Mouse (Mus musculus): ENCODE results near the gene Hepacam2. TPM values are rescaled to one million over a fixed set of nuclear protein-coding genes. Genes with fewer than 3 reads are reported as not detected.
"Not testable (repeated sequence)": the region's sequence is repeated elsewhere in the genome, so short reads cannot be mapped to it uniquely, and the experiment has no call there.

Hepacam2 gene
- polyA plus RNA-seq, 1 experiment from 2014 or later = 0.07 TPM

- Histone ChIP-seq H3K27ac (ENCODE audit: low read depth, low read length) (no peak overlapping the region), H3K4me3 (ENCODE audit: low read depth, low read length) (no peak overlapping the region), H3K9me3 (ENCODE audit: control insufficient read depth, low read length) (no peaks in the 10 kb centered on the region), H3K27me3 (replicated peaks; ENCODE audit: control insufficient read depth, insufficient read depth, low read length) (no peaks in the 10 kb centered on the region), H3K36me3 (ENCODE audit: control insufficient read depth, insufficient read depth, low read length) (no peaks in the 10 kb centered on the region), H3K4me2 (no peak overlapping the region), H3K9ac (ENCODE audit: low read depth, low read length) (no peak overlapping the region), H3K4me1 (replicated peaks; ENCODE audit: control insufficient read depth, insufficient read depth, low read length) (no peaks in the 10 kb centered on the region)
- no peak for DNase-seq (ENCODE audit: low spot score)
- no peak for ATAC-seq (replicated peaks; ENCODE audit: low FRiP score)
- WGBS = 56% methylated on average over 5 of the region's 5 CpGs
These were observed 43.7 kb downstream of the Hepacam2 start for GRCm38 (mm10) chr6:3454421-3454820.

- H3K27ac ChIP-seq (ENCODE audit: low read depth, low read length) = no peak overlapping the region
- WGBS = 8% methylated on average over 5 of the region's 5 CpGs
- no peaks in the 10 kb centered on the region for H3K4me1 ChIP-seq (replicated peaks; ENCODE audit: control insufficient read depth, insufficient read depth, low read length)
- no peaks in the 10 kb centered on the region for H3K36me3 ChIP-seq (ENCODE audit: control insufficient read depth, insufficient read depth, low read length)
- no peaks in the 10 kb centered on the region for H3K9me3 ChIP-seq (ENCODE audit: control insufficient read depth, low read length)
- peak; percentile 38 for DNase-seq (ENCODE audit: low spot score)
- no peaks in the 10 kb centered on the region for H3K27me3 ChIP-seq (replicated peaks; ENCODE audit: control insufficient read depth, insufficient read depth, low read length)
- ATAC-seq (replicated peaks; ENCODE audit: low FRiP score) = peak; percentile 79
- no peak overlapping the region for H3K9ac ChIP-seq (ENCODE audit: low read depth, low read length)
- H3K4me3 ChIP-seq (ENCODE audit: low read depth, low read length) = no peak overlapping the region
- no peak overlapping the region for H3K4me2 ChIP-seq
These were observed 50.7 kb downstream of the Hepacam2 start for GRCm38 (mm10) chr6:3447404-3447803.

- Histone ChIP-seq H3K4me2 (no peak overlapping the region), H3K4me3 (ENCODE audit: low read depth, low read length) (no peak overlapping the region), H3K27me3 (replicated peaks; ENCODE audit: control insufficient read depth, insufficient read depth, low read length) (no peaks in the 10 kb centered on the region), H3K4me1 (replicated peaks; ENCODE audit: control insufficient read depth, insufficient read depth, low read length) (no peaks in the 10 kb centered on the region), H3K27ac (ENCODE audit: low read depth, low read length) (no peak overlapping the region), H3K36me3 (ENCODE audit: control insufficient read depth, insufficient read depth, low read length) (no peaks in the 10 kb centered on the region), H3K9ac (ENCODE audit: low read depth, low read length) (no peak overlapping the region), H3K9me3 (ENCODE audit: control insufficient read depth, low read length) (no peaks in the 10 kb centered on the region)
- 17% methylated on average over 1 of the region's 1 CpGs for WGBS
- ATAC-seq (replicated peaks; ENCODE audit: low FRiP score) (no peak), DNase-seq (ENCODE audit: low spot score) (no peak)
These were observed 54.2 kb downstream of the Hepacam2 start for GRCm38 (mm10) chr6:3443905-3444304.

GRCm38 (mm10) chr6:3436087-3436486 lies 62.0 kb downstream of the Hepacam2 start:
- no peak for DNase-seq (ENCODE audit: low spot score)
- H3K9ac ChIP-seq (ENCODE audit: low read depth, low read length) = no peak overlapping the region
- no peaks in the 10 kb centered on the region for H3K4me1 ChIP-seq (replicated peaks; ENCODE audit: control insufficient read depth, insufficient read depth, low read length)

GRCm38 (mm10) chr6:3430976-3431375 lies 67.1 kb downstream of the Hepacam2 start:
- H3K9ac ChIP-seq (ENCODE audit: low read depth, low read length); H3K27ac ChIP-seq (ENCODE audit: low read depth, low read length); H3K9me3 ChIP-seq (ENCODE audit: control insufficient read depth, low read length); H3K4me2 ChIP-seq; H3K27me3 ChIP-seq (replicated peaks; ENCODE audit: control insufficient read depth, insufficient read depth, low read length); H3K4me3 ChIP-seq (ENCODE audit: low read depth, low read length); H3K4me1 ChIP-seq (replicated peaks; ENCODE audit: control insufficient read depth, insufficient read depth, low read length); H3K36me3 ChIP-seq (ENCODE audit: control insufficient read depth, insufficient read depth, low read length); ATAC-seq (replicated peaks; ENCODE audit: low FRiP score); DNase-seq (ENCODE audit: low spot score): not testable (repeated sequence)
- 81% methylated on average over 2 of the region's 2 CpGs for WGBS

More at GRCm38 (mm10) chr6:3436087-3436486, 62.0 kb downstream of the Hepacam2 start:
- Histone ChIP-seq H3K36me3 (ENCODE audit: control insufficient read depth, insufficient read depth, low read length) (no peaks in the 10 kb centered on the region), H3K4me2 (no peak overlapping the region), H3K4me3 (ENCODE audit: low read depth, low read length) (no peak overlapping the region), H3K27ac (ENCODE audit: low read depth, low read length) (no peak overlapping the region), H3K27me3 (replicated peaks; ENCODE audit: control insufficient read depth, insufficient read depth, low read length) (no peaks in the 10 kb centered on the region), H3K9me3 (ENCODE audit: control insufficient read depth, low read length) (no peaks in the 10 kb centered on the region)
- no peak for ATAC-seq (replicated peaks; ENCODE audit: low FRiP score)

GRCm38 (mm10) chr6:3427047-3427446 lies 71.1 kb downstream of the Hepacam2 start:
- ATAC-seq (replicated peaks; ENCODE audit: low FRiP score) = no peak
- H3K27ac ChIP-seq (ENCODE audit: low read depth, low read length) = no peak overlapping the region
- H3K36me3 ChIP-seq (ENCODE audit: control insufficient read depth, insufficient read depth, low read length) = no peaks in the 10 kb centered on the region
- H3K4me3 ChIP-seq (ENCODE audit: low read depth, low read length) = no peak overlapping the region
- no peak overlapping the region for H3K4me2 ChIP-seq
- 82% methylated on average over 1 of the region's 1 CpGs for WGBS
- H3K4me1 ChIP-seq (replicated peaks; ENCODE audit: control insufficient read depth, insufficient read depth, low read length) = no peaks in the 10 kb centered on the region
- no peak overlapping the region for H3K9ac ChIP-seq (ENCODE audit: low read depth, low read length)
- no peaks in the 10 kb centered on the region for H3K27me3 ChIP-seq (replicated peaks; ENCODE audit: control insufficient read depth, insufficient read depth, low read length)
- H3K9me3 ChIP-seq (ENCODE audit: control insufficient read depth, low read length) = no peaks in the 10 kb centered on the region
- no peak for DNase-seq (ENCODE audit: low spot score)

- not testable (repeated sequence) for H3K27me3 ChIP-seq (replicated peaks; ENCODE audit: control insufficient read depth, insufficient read depth, low read length); DNase-seq (ENCODE audit: low spot score); H3K36me3 ChIP-seq (ENCODE audit: control insufficient read depth, insufficient read depth, low read length); H3K9ac ChIP-seq (ENCODE audit: low read depth, low read length); H3K4me3 ChIP-seq (ENCODE audit: low read depth, low read length); H3K4me1 ChIP-seq (replicated peaks; ENCODE audit: control insufficient read depth, insufficient read depth, low read length); H3K4me2 ChIP-seq; H3K27ac ChIP-seq (ENCODE audit: low read depth, low read length); H3K9me3 ChIP-seq (ENCODE audit: control insufficient read depth, low read length)
- ATAC-seq (replicated peaks; ENCODE audit: low FRiP score) = peak; percentile 66
These were observed 72.8 kb downstream of the Hepacam2 start for GRCm38 (mm10) chr6:3425333-3425732.

- not testable (repeated sequence) for H3K36me3 ChIP-seq (ENCODE audit: control insufficient read depth, insufficient read depth, low read length); H3K27ac ChIP-seq (ENCODE audit: low read depth, low read length); DNase-seq (ENCODE audit: low spot score); H3K4me1 ChIP-seq (replicated peaks; ENCODE audit: control insufficient read depth, insufficient read depth, low read length); H3K4me2 ChIP-seq; H3K4me3 ChIP-seq (ENCODE audit: low read depth, low read length); H3K9ac ChIP-seq (ENCODE audit: low read depth, low read length); H3K9me3 ChIP-seq (ENCODE audit: control insufficient read depth, low read length); H3K27me3 ChIP-seq (replicated peaks; ENCODE audit: control insufficient read depth, insufficient read depth, low read length); ATAC-seq (replicated peaks; ENCODE audit: low FRiP score)
- WGBS = 25% methylated on average over 1 of the region's 4 CpGs
These were observed 73.4 kb downstream of the Hepacam2 start for GRCm38 (mm10) chr6:3424613-3425277.
